10 mouse cellular contexts compared by ENCODE assay signal in the genomic region with DNA sequence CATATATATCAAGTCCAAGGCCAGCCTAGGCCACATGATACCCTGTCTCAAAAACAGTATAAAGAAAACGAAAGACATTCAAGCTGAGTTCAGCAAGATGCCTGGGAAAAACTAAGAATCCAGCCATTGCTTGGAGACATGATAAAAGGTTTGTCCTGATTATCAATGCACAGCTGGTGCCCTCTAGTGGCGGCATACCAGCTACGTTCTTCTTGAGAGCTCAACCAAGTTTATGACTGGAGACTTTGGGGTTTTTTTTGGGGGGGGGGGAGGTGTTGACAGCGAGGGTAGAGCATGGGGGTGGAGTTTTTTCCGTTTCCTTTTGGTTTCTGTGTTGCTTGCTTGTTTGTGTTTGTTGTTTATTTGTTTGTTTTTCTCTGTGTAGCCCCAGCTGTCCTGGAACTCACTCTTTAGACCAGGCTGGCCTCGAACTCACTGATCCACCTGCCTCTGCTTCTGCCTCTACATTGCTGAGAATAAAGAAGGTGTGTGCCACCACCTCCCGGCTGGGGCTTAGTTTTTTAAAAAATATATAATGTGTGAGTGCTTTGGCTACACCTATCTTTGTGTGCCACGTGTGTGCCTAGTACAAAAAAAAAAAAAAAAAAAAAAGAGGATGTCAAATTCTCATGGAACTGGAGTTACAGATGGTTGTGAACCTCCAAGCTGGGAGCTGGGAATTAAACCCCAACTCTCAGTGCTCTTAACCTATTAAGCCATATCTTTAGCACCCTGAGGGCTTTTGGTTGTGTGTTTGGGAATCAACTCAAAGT. TPM values are rescaled to one million over a fixed set of nuclear protein-coding genes. Genes with fewer than 3 reads are reported as not detected.
DNase-seq lines count a peak whose midpoint lies in the region; ATAC-seq lines count a peak whose summit lies in the region.
"Had no signal": no experiment of that assay in that cellular context is flagged by ENCODE, and none has a peak within 500 bp of the region (broad histone marks: within the 10 kb centered on the region; RNA-seq: fewer than 3 reads in every experiment).

No protein-coding gene starts in this region.

- H3K27me3 ChIP-seq in embryonic facial prominence, embryonic 10.5 days (replicated peaks; ENCODE audit: low read depth, poor library complexity, severe bottlenecking) = no peaks in the 10 kb centered on the region
- no peaks in the 10 kb centered on the region for H3K27me3 ChIP-seq in limb, embryonic 11.5 days (ENCODE audit: control insufficient read depth, insufficient read depth, low read length)
- H3K27me3 ChIP-seq: heart, embryonic 13.5 days; stomach, embryonic 15.5 days had no signal

- no peaks in the 10 kb centered on the region for H3K4me1 ChIP-seq in embryonic facial prominence, embryonic 10.5 days
- no peaks in the 10 kb centered on the region for H3K4me1 ChIP-seq in limb, embryonic 11.5 days (ENCODE audit: control insufficient read depth, insufficient read depth, low read length)
- H3K4me1 ChIP-seq: heart, embryonic 13.5 days; stomach, embryonic 15.5 days had no signal

- no peak overlapping the region for H3K4me2 ChIP-seq in limb, embryonic 11.5 days (ENCODE audit: low read depth, severe bottlenecking)
- H3K4me2 ChIP-seq: heart, embryonic 13.5 days; stomach, embryonic 15.5 days had no signal

- H3K9me3 ChIP-seq in embryonic facial prominence, embryonic 10.5 days = peaks cover 13% of the 10 kb centered on the region; the same call in 1 of the 2 replicates
- peaks cover 3% of the 10 kb centered on the region; the same call in 1 of the 2 replicates for H3K9me3 ChIP-seq in limb, embryonic 11.5 days (ENCODE audit: control insufficient read depth, low read length)
- H3K9me3 ChIP-seq: stomach, embryonic 15.5 days had no signal

- WGBS in embryonic facial prominence, embryonic 10.5 days = 33% methylated on average over 8 of the region's 8 CpGs
- 27% methylated on average over 8 of the region's 8 CpGs for WGBS in limb, embryonic 11.5 days

- peak; percentile 71 for DNase-seq in ovary, postnatal 36 days (ENCODE audit: low spot score)
- DNase-seq in ovary, adult 18-20 months (ENCODE audit: low spot score) = no peak
- DNase-seq in adrenal gland, postnatal 10 days = peak; percentile 87
- peak; percentile 74 for DNase-seq in embryonic facial prominence, embryonic 10.5 days (ENCODE audit: low spot score)
- DNase-seq in limb, embryonic 11.5 days (ENCODE audit: low spot score) = peak; percentile 79
- peak; percentile 92 for DNase-seq in retina, embryonic 14.5 days (ENCODE audit: low spot score)
- peak; percentile 72 to 75 for DNase-seq in thymus, postnatal 36 days

- peak; percentile 80 for ATAC-seq in inflammation-experienced regulatory T-cells, adult 6 months
- no peak for ATAC-seq in limb, embryonic 11.5 days (ENCODE audit: insufficient number of reproducible peaks, low FRiP score, low TSS enrichment, low read depth)

- no peaks in the 10 kb centered on the region for H3K36me3 ChIP-seq in embryonic facial prominence, embryonic 10.5 days (replicated peaks)
- no peaks in the 10 kb centered on the region for H3K36me3 ChIP-seq in limb, embryonic 11.5 days (ENCODE audit: control insufficient read depth, insufficient read depth, low read length)
- H3K36me3 ChIP-seq: heart, embryonic 13.5 days; stomach, embryonic 15.5 days had no signal

- no peak overlapping the region for H3K27ac ChIP-seq in embryonic facial prominence, embryonic 10.5 days (replicated peaks)
- H3K27ac ChIP-seq in limb, embryonic 11.5 days (replicated peaks; ENCODE audit: low read depth, low read length) = no peak overlapping the region
- H3K27ac ChIP-seq: heart, embryonic 13.5 days; stomach, embryonic 15.5 days had no signal

- no peak overlapping the region for H3K9ac ChIP-seq in limb, embryonic 11.5 days (ENCODE audit: low read length)
- H3K9ac ChIP-seq: heart, embryonic 13.5 days; stomach, embryonic 15.5 days had no signal

- no peak overlapping the region for H3K4me3 ChIP-seq in embryonic facial prominence, embryonic 10.5 days
- H3K4me3 ChIP-seq in limb, embryonic 11.5 days (ENCODE audit: low read depth, low read length) = no peak overlapping the region
- H3K4me3 ChIP-seq: heart, embryonic 13.5 days; stomach, embryonic 15.5 days had no signal

RNA-seq across cellular contexts. Expression of gene C5ar1, which starts 3.9 kb away (rescaled TPM):
- total RNA-seq in adrenal gland, postnatal 10 days (2021) = 1 to 10 TPM; 2.7 to 3.9 TPM
- polyA plus RNA-seq in embryonic facial prominence, embryonic 10.5 days (2016; fragmentation: Nextera tagmentation; extraction: Ambion mirVana) = 0.54 and 0.64 TPM in 2 replicates
- polyA plus RNA-seq in inflammation-experienced regulatory T-cells, adult 6 months (2017; shearing (Covaris generic)) = under 1 TPM in 1 of 3 experiments, not detected in 2; 0.21 TPM
- 0.38 and 0.55 TPM in 2 replicates for polyA plus RNA-seq in limb, embryonic 11.5 days (2014; fragmentation: Nextera tagmentation; extraction: Ambion mirVana)

RNA-seq across cellular contexts. Expression of gene Inafm1, which starts 10.2 kb away (rescaled TPM):
- total RNA-seq in adrenal gland, postnatal 10 days (2021) = 10 to 100 TPM; 20.4 to 24.2 TPM
- polyA plus RNA-seq in embryonic facial prominence, embryonic 10.5 days (2016; fragmentation: Nextera tagmentation; extraction: Ambion mirVana) = 5.9 and 9.1 TPM in 2 replicates
- polyA plus RNA-seq in inflammation-experienced regulatory T-cells, adult 6 months (2017; shearing (Covaris generic)) = 1 to 10 TPM in 2 of 3 experiments, under 1 TPM in 1; 0.96 to 2.4 (median 2.3) TPM
- polyA plus RNA-seq in limb, embryonic 11.5 days (2014; fragmentation: Nextera tagmentation; extraction: Ambion mirVana) = 7.9 and 9.6 TPM in 2 replicates

RNA-seq across cellular contexts. Expression of gene C5ar2, which starts 19.2 kb away (rescaled TPM):
- under 1 TPM; 0.36 to 0.67 TPM for total RNA-seq in adrenal gland, postnatal 10 days (2021)
- 0.05 and 0.09 TPM in 2 replicates for polyA plus RNA-seq in embryonic facial prominence, embryonic 10.5 days (2016; fragmentation: Nextera tagmentation; extraction: Ambion mirVana)
- polyA plus RNA-seq in inflammation-experienced regulatory T-cells, adult 6 months (2017; shearing (Covaris generic)) = under 1 TPM in 1 of 3 experiments, not detected in 2; 0.23 TPM
- polyA plus RNA-seq in limb, embryonic 11.5 days (2014; fragmentation: Nextera tagmentation; extraction: Ambion mirVana) = 0.07 TPM in 1 of 2 replicates, not detected in the other

RNA-seq across cellular contexts. Expression of gene Ccdc9, which starts 23.4 kb away (rescaled TPM):
- 10 to 100 TPM; 54.7 to 67.5 TPM for total RNA-seq in adrenal gland, postnatal 10 days (2021)
- 27.1 and 27.5 TPM in 2 replicates for polyA plus RNA-seq in embryonic facial prominence, embryonic 10.5 days (2016; fragmentation: Nextera tagmentation; extraction: Ambion mirVana)
- 10 to 100 TPM; 10.6 to 16.3 (median 11.5) TPM for polyA plus RNA-seq in inflammation-experienced regulatory T-cells, adult 6 months (2017; shearing (Covaris generic))
- 20.2 and 23.8 TPM in 2 replicates for polyA plus RNA-seq in limb, embryonic 11.5 days (2014; fragmentation: Nextera tagmentation; extraction: Ambion mirVana)

RNA-seq across cellular contexts. Expression of gene Dhx34, which starts 41.4 kb away (rescaled TPM):
- 10 to 100 TPM; 10.4 to 14.9 TPM for total RNA-seq in adrenal gland, postnatal 10 days (2021)
- polyA plus RNA-seq in embryonic facial prominence, embryonic 10.5 days (2016; fragmentation: Nextera tagmentation; extraction: Ambion mirVana) = 19.0 and 20.1 TPM in 2 replicates
- polyA plus RNA-seq in inflammation-experienced regulatory T-cells, adult 6 months (2017; shearing (Covaris generic)) = 10 to 100 TPM in 2 of 3 experiments, 1 to 10 TPM in 1; 8.3 to 12.4 (median 11.4) TPM
- 8.5 and 9.4 TPM in 2 replicates for polyA plus RNA-seq in limb, embryonic 11.5 days (2014; fragmentation: Nextera tagmentation; extraction: Ambion mirVana)
